Mouse (Mus musculus) intestine, embryonic 14.5 days (tissue): ENCODE data around the gene Tbata. TPM values are rescaled to one million over a fixed set of nuclear protein-coding genes. Genes with fewer than 3 reads are reported as not detected.

Source experiments
- ATAC-seq: fragments of 200-750 bp; cut with Nextera tagmentation; replicated peaks from 2 replicates; pipeline ENCODE4 v1.8.0; 2017; ENCODE audit warnings: low read depth, moderate number of reproducible peaks, moderate TSS enrichment, moderate library complexity; ENCODE audit not compliant: low FRiP score, low TSS enrichment
- DNase-seq: peaks from one replicate; pipeline ENCODE4 v3.0.0-alpha.2; 2018; ENCODE audit warnings: low spot score
- H3K27ac ChIP-seq: fragments of 300-500 bp; sonication (generic); 2 replicates; pipeline ENCODE4 v1.5.1; 2014; ENCODE audit warnings: low read depth, mild to moderate bottlenecking, control low read depth
- H3K27me3 ChIP-seq: fragments of 300-500 bp; sonication (generic); replicated peaks from 2 replicates; pipeline ENCODE4 v1.6.1; 2014; ENCODE audit warnings: low read length, control low read depth; ENCODE audit not compliant: control insufficient read depth, insufficient read depth
- H3K36me3 ChIP-seq: fragments of 300-500 bp; sonication (generic); 2 replicates; pipeline ENCODE4 v1.6.1; 2014; ENCODE audit warnings: low read length, control low read depth; ENCODE audit not compliant: control insufficient read depth, insufficient read depth
- H3K4me1 ChIP-seq: fragments of 300-500 bp; sonication (generic); replicated peaks from 2 replicates; pipeline ENCODE4 v1.6.1; 2014; ENCODE audit warnings: low read length, control low read depth, mixed read lengths; ENCODE audit not compliant: control insufficient read depth, insufficient read depth
- H3K4me2 ChIP-seq: fragments of 300-500 bp; sonication (generic); 2 replicates; pipeline ENCODE4 v1.6.1; 2014; ENCODE audit warnings: low read length
- H3K4me3 ChIP-seq: fragments of 300-500 bp; sonication (generic); 2 replicates; pipeline ENCODE4 v1.5.1; 2014; ENCODE audit warnings: low read depth, low read length, control low read depth, mixed read lengths
- H3K9ac ChIP-seq: fragments of 300-500 bp; sonication (generic); 2 replicates; pipeline ENCODE4 v1.6.1; 2014; ENCODE audit warnings: mild to moderate bottlenecking, low read length
- H3K9me3 ChIP-seq: fragments of 300-500 bp; sonication (generic); 2 replicates; pipeline ENCODE4 v1.6.1; 2016; ENCODE audit warnings: low read length, control low read depth; ENCODE audit not compliant: control insufficient read depth
- WGBS: fragments of 180-500 bp; shearing (Covaris S2); extraction: QIAGEN DNeasy Blood & Tissue Kit; methylation state at CpG from one replicate; pipeline ENCODE4 v1.1.7; 2014; 5-methylcytosine and 5-hydroxymethylcytosine counted together
- polyA plus RNA-seq: library from polyadenylated mRNA; unstranded; fragments of >200 nt; fragmentation: Nextera tagmentation; extraction: Ambion mirVana; gene quantifications from 2 replicates; pipeline ENCODE4 v1.2.1, GENCODE M21; 2014

The Tbata gene
- polyA plus RNA-seq, 1 experiment from 2014 or later: not detected

DNA sequence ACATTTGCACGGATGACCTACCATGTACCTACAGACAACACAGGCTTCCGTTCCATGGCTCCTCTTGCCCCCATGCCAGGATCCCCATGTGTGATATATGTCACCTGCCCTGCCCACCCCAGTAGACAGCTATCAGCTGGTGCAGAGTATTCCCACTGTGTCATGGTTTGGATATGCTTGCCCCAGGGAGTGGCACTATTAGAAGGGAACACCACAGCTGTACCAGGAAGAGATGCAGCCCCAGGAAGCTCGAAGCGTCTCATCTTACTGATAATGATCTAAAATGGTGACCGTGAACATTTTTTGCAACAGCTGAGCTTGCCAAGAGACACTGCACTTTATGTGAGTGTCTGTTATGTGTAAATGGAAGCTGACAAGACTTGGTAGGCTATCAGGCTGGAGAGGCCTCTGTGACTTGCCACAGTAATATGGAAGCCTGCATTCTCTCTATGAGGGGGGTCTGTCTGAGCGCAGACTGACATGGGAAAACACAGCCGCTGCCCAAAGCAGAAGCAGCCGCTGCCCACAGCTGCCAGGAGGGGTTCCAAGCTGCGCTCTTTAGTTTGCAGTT, 36.4 kb downstream of the Tbata start:
- ATAC-seq: no peak
- H3K4me2 ChIP-seq: no peak overlapping the region
- no peak for DNase-seq
- no peaks in the 10 kb centered on the region for H3K9me3 ChIP-seq
- no peak overlapping the region for H3K27ac ChIP-seq
- H3K27me3 ChIP-seq: no peaks in the 10 kb centered on the region
- no peaks in the 10 kb centered on the region for H3K4me1 ChIP-seq
- WGBS: 77% methylated on average over 9 of the region's 9 CpGs
- no peaks in the 10 kb centered on the region for H3K36me3 ChIP-seq
- no peak overlapping the region for H3K9ac ChIP-seq
- no peak overlapping the region for H3K4me3 ChIP-seq

DNA sequence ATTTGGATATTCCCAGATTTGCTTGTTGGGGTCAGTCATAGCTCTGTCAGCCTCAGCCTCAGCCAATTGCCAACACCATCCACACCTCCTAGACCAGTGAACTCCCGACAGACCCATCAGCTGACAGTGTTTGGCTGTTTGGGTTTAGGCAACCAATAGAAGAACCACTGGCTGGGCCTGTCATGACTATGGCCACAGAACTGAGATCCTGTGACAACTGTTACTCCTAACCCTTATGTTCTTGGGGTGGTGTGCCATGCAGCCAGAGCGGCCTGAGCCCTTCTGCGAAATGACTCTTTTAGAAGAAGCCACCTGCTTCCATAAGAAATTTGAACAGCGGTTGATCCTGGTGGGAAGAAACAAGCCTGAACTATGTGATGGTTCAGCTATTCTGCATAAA, 39.4 kb downstream of the Tbata start:
- H3K9ac ChIP-seq: no peak overlapping the region
- H3K36me3 ChIP-seq: no peaks in the 10 kb centered on the region
- DNase-seq: no peak
- H3K4me1 ChIP-seq: no peaks in the 10 kb centered on the region
- no peak for ATAC-seq
- no peak overlapping the region for H3K4me2 ChIP-seq
- no peaks in the 10 kb centered on the region for H3K27me3 ChIP-seq
- H3K4me3 ChIP-seq: no peak overlapping the region
- H3K9me3 ChIP-seq: peaks cover 3% of the 10 kb centered on the region; the same call in 1 of the 2 replicates
- no peak overlapping the region for H3K27ac ChIP-seq
- 77% methylated on average over 4 of the region's 4 CpGs for WGBS

DNA sequence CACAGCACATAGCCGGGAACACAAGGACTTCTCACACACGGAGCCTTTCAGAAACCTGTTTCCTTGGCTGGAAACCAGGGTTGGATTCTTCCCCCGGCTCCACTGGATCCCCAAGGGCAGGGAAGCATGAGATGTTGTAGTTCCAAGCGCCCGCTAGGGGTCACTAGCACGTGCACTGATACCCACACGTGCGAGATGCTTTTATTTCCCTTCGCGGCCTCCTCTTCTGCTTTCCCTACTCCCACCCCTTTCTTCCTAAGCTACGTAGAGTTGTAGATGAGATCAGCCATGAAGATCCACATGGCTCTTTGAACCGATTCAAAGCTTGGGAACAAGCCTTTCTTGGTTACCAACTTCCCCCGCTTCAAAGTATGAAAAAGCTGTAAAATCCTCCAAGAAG, 40.0 kb downstream of the Tbata start:
- no peaks in the 10 kb centered on the region for H3K4me1 ChIP-seq
- no peaks in the 10 kb centered on the region for H3K27me3 ChIP-seq
- no peak overlapping the region for H3K27ac ChIP-seq
- peaks cover 3% of the 10 kb centered on the region; the same call in 1 of the 2 replicates for H3K9me3 ChIP-seq
- no peak overlapping the region for H3K9ac ChIP-seq
- no peaks in the 10 kb centered on the region for H3K36me3 ChIP-seq
- 7% methylated on average over 13 of the region's 13 CpGs for WGBS
- peak; percentile 79 for DNase-seq
- H3K4me2 ChIP-seq: no peak overlapping the region
- ATAC-seq: no peak
- H3K4me3 ChIP-seq: no peak overlapping the region

DNA sequence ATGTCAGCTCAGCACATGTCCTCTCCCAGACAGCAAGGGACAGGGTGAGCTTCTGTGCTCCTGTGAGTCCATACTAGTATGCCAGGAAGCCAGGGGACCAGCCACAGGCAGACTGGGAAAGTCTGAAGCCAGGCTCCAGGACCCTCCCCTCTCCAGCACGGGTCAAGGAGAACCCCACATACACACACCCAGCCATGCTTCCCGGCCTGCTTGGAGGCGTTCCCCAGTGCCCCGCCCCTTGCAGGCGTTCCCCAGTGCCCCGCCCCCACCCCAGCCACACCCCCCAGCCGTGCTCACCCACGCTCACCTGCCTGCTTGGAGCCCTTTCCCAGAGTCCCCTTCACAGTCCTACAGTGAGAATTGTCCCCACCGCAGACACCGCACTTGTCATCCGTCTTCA, 41.1 kb downstream of the Tbata start:
- 14% methylated on average over 11 of the region's 11 CpGs for whole genome bisulfite sequencing
- no peak overlapping the region for H3K27ac ChIP-seq
- peak; percentile 47; the same call in 1 of the 2 replicates for ATAC-seq
- no peak overlapping the region for H3K9ac ChIP-seq
- no peaks in the 10 kb centered on the region for H3K36me3 ChIP-seq
- no peaks in the 10 kb centered on the region for H3K4me1 ChIP-seq
- peaks cover 3% of the 10 kb centered on the region; the same call in 1 of the 2 replicates for H3K9me3 ChIP-seq
- no peaks in the 10 kb centered on the region for H3K27me3 ChIP-seq
- DNase-seq: no peak
- peak overlapping the region; percentile 15; the same call in 1 of the 2 replicates for H3K4me2 ChIP-seq
- no peak overlapping the region for H3K4me3 ChIP-seq

DNA sequence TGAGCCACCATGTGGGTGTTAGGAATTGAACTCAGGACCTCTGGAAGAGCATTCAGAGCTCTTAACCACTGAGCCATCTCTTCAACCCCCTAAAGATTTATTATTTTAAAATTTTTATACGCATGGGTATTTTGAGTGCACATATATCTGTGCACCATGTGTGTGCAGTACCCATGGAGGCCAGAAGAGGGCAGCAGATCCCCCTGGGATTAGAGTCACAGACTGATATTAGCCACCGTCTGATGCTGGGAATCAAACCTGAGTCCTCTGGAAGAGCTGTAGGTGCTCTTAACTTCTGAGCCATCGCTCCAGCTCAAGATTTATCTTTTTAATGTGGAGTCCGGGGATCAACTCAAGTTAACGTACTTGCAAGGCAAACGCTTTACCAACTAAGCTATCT, 43.9 kb downstream of the Tbata start:
- Histone ChIP-seq H3K4me1 (no peaks in the 10 kb centered on the region), H3K9ac (no peak overlapping the region), H3K36me3 (no peaks in the 10 kb centered on the region), H3K27me3 (no peaks in the 10 kb centered on the region), H3K27ac (no peak overlapping the region), H3K4me3 (no peak overlapping the region), H3K4me2 (no peak overlapping the region), H3K9me3 (peaks cover 6% of the 10 kb centered on the region; the same call in 1 of the 2 replicates)
- WGBS: 99% methylated on average over 6 of the region's 6 CpGs
- DNase-seq (no peak), ATAC-seq (no peak)

DNA sequence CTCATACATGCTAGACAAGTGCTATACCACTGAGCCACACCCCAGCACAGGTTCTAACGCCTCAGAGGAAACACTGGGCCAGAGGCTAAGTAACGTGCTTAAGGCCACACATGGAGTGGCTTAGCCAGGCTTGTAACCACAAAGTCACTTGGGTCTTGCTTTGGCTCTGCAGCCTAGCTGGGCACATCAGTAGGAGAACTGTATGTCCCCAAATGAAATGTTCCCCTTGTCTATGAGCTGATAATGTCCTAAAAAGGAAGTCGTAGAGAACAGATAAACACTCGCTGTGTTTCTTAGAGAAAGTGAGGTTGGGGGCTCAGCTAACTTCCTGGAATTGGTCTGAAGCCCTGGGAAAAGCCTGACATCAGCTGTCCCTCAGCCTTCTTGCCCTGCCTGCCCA, 44.4 kb downstream of the Tbata start:
- Histone ChIP-seq H3K9me3 (peaks cover 6% of the 10 kb centered on the region; the same call in 1 of the 2 replicates), H3K27ac (no peak overlapping the region), H3K4me1 (no peaks in the 10 kb centered on the region), H3K4me2 (no peak overlapping the region), H3K36me3 (no peaks in the 10 kb centered on the region), H3K4me3 (no peak overlapping the region), H3K27me3 (no peaks in the 10 kb centered on the region), H3K9ac (no peak overlapping the region)
- DNase-seq: no peak
- WGBS: 54% methylated on average over 4 of the region's 4 CpGs
- no peak for ATAC-seq

DNA sequence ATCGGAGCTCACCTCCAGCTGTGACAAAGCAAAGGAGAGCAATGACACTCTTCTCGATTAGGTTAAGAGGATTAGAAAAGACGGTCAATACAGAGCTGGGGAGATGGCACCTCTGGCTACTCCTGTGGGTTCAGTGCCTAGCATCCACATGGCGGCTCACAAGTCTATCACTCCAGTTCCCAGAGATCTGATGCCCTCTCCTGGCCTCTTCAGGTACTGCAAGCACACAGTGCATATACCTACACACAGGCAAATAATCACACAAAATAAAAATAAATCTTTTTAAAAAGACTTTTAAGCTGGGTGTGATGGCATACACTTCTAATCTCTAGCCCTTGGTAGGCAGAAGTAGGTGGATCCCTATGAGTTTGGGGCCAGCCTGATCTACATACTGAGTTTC, 47.6 kb downstream of the Tbata start:
- no peak for DNase-seq
- no peaks in the 10 kb centered on the region for H3K36me3 ChIP-seq
- no peak for ATAC-seq
- no peak overlapping the region for H3K4me3 ChIP-seq
- 97% methylated on average over 4 of the region's 4 CpGs for WGBS
- no peaks in the 10 kb centered on the region for H3K27me3 ChIP-seq
- H3K27ac ChIP-seq: no peak overlapping the region
- no peak overlapping the region for H3K4me2 ChIP-seq
- H3K9ac ChIP-seq: no peak overlapping the region
- H3K4me1 ChIP-seq: no peaks in the 10 kb centered on the region
- peaks cover 6% of the 10 kb centered on the region; the same call in 1 of the 2 replicates for H3K9me3 ChIP-seq

DNA sequence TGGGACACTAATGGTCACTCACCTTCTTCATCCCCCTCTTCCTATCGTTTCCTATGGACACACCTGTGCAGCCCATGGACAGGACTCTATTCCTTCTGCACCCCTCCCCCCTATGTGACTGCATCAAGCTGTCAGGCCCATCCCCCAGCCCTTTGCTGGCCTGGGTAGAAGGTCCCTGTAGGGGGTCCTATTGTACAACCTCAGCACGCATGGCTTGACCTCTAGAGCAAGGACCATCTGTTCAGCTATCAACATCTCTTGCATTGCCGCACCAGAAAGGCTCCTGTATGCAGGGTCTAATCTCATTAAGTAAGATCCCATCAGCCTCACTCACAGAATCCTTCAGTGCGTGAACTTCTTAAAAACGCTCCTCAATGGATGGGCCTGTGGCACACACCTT, 53.9 kb downstream of the Tbata start:
- WGBS: 88% methylated on average over 5 of the region's 5 CpGs
- Histone ChIP-seq H3K27ac (no peak overlapping the region), H3K4me2 (no peak overlapping the region), H3K36me3 (no peaks in the 10 kb centered on the region), H3K4me1 (0 out of 2 replicates have a peak, but pooled peaks cover 3% of the 10 kb centered on the region), H3K9ac (no peak overlapping the region), H3K4me3 (no peak overlapping the region), H3K27me3 (no peaks in the 10 kb centered on the region), H3K9me3 (no peaks in the 10 kb centered on the region)
- ATAC-seq (no peak), DNase-seq (no peak)

DNA sequence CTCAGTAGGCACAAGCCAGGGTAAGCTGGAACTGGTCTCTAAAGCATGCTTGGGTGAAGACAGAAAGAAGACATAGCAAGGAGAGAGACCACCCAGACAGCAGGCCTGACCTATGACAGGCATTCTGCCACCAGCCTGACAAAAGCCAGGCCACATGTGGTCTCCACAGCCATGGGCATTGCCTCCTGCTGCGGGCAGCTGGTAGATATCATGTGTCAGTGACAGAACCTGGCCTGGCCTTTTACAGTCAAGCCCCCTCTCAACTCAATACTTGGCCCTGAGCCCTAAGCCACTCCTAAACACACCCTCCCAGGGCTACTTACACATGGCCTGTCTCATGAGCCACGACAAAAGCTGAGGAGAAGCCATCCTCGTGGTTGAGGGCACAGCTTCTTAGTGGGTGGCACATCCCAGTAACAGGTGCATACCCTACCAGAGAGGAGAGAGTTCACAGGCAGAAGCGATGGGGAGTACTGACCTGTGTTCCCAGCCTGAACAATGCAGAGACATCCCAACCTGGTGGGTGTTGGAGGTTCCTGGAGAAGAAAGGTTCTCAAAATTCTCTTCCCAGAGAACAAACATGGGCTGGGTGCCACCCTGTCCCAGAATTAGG, 55.1 kb downstream of the Tbata start:
- H3K27me3 ChIP-seq: no peaks in the 10 kb centered on the region
- no peak for ATAC-seq
- H3K4me3 ChIP-seq: no peak overlapping the region
- 0 out of 2 replicates have a peak, but pooled peaks cover 3% of the 10 kb centered on the region for H3K4me1 ChIP-seq
- WGBS: 35% methylated on average over 4 of the region's 4 CpGs
- H3K27ac ChIP-seq: no peak overlapping the region
- H3K9ac ChIP-seq: no peak overlapping the region
- no peaks in the 10 kb centered on the region for H3K36me3 ChIP-seq
- no peak for DNase-seq
- no peak overlapping the region for H3K4me2 ChIP-seq
- no peaks in the 10 kb centered on the region for H3K9me3 ChIP-seq
